Mouse (Mus musculus) stomach, embryonic 15.5 days (tissue): ENCODE measurements at regions not wholly inside any gene's neighbourhood (a gene's known extent, or its start where the extent isn't known, plus 50 kb on each side); places are given as distances from the start of the nearest gene placed in this dataset.
A peak's percentile ranks its signal among the peaks of the same experiment; 100 is the strongest.
"Not testable (repeated sequence)": the region's sequence is repeated elsewhere in the genome, so short reads cannot be mapped to it uniquely, and the experiment has no call there.

Experiments used
- ATAC-seq: fragments of 200-750 bp; cut with Nextera tagmentation; 2 replicates; pipeline ENCODE4 v1.8.0; 2017; ENCODE audit warnings: low read depth, moderate number of reproducible peaks, moderate TSS enrichment; ENCODE audit not compliant: insufficient read depth, low FRiP score
- H3K27ac ChIP-seq: fragments of 300-500 bp; sonication (generic); 2 replicates; pipeline ENCODE4 v1.5.1; 2015; ENCODE audit warnings: mild to moderate bottlenecking, inconsistent platforms
- H3K27me3 ChIP-seq: fragments of 300-500 bp; sonication (generic); replicated peaks from 2 replicates; pipeline ENCODE4 v1.6.1; 2015; ENCODE audit warnings: inconsistent platforms
- H3K36me3 ChIP-seq: fragments of 300-500 bp; sonication (generic); 2 replicates; pipeline ENCODE4 v1.6.1; 2015; ENCODE audit warnings: inconsistent platforms
- H3K4me1 ChIP-seq: fragments of 300-500 bp; sonication (generic); 2 replicates; pipeline ENCODE4 v1.6.1; 2015; ENCODE audit warnings: inconsistent platforms
- H3K4me2 ChIP-seq: fragments of 300-500 bp; sonication (generic); 2 replicates; pipeline ENCODE4 v1.6.1; 2015; ENCODE audit warnings: mild to moderate bottlenecking, inconsistent platforms
- H3K4me3 ChIP-seq: fragments of 300-500 bp; sonication (generic); replicated peaks from 2 replicates; pipeline ENCODE4 v1.5.1; 2015; ENCODE audit warnings: inconsistent platforms
- H3K9ac ChIP-seq: fragments of 300-500 bp; sonication (generic); 2 replicates; pipeline ENCODE4 v1.6.1; 2015; ENCODE audit warnings: inconsistent platforms
- H3K9me3 ChIP-seq: fragments of 300-500 bp; sonication (generic); 2 replicates; pipeline ENCODE4 v1.6.1; 2016; ENCODE audit warnings: inconsistent platforms
- WGBS: fragments of 180-500 bp; shearing (Covaris S2); methylation state at CpG from one replicate; pipeline ENCODE4 v1.1.7; 2015; 5-methylcytosine and 5-hydroxymethylcytosine counted together

GRCm38 (mm10) chr12:24252071-24252874 is 155.2 kb upstream of the 9030624G23Rik start:
- not testable (repeated sequence) for H3K36me3 ChIP-seq, H3K27ac ChIP-seq, H3K4me1 ChIP-seq, H3K27me3 ChIP-seq, ATAC-seq, H3K9me3 ChIP-seq
- Histone ChIP-seq H3K4me2 (peak overlapping the region; percentile 57), H3K9ac (peak overlapping the region; percentile 41; the same call in 1 of the 2 replicates), H3K4me3 (peak overlapping the region; percentile 63)
- WGBS: 2% methylated on average over 51 of the region's 77 CpGs
